Mouse (Mus musculus) midbrain, embryonic 14.5 days (tissue): ENCODE results near the gene Tas2r117. TPM values are rescaled to one million over a fixed set of nuclear protein-coding genes. Genes with fewer than 3 reads are reported as not detected.

ENCODE experiments used
- ATAC-seq: fragments of 200-750 bp; cut with Nextera tagmentation; 2 replicates; pipeline ENCODE4 v1.8.0; 2017; ENCODE audit warnings: moderate number of reproducible peaks, moderate library complexity; ENCODE audit not compliant: low FRiP score, low TSS enrichment
- DNase-seq: peaks from one replicate; pipeline ENCODE4 v3.0.0-alpha.2; 2015
- H3K27ac ChIP-seq: fragments of 300-500 bp; sonication (generic); replicated peaks from 2 replicates; pipeline ENCODE4 v1.5.1; 2014; ENCODE audit warnings: mild to moderate bottlenecking, low read depth, low read length, moderate library complexity
- H3K27me3 ChIP-seq: fragments of 300-500 bp; sonication (generic); 2 replicates; pipeline ENCODE4 v1.6.1; 2014; ENCODE audit warnings: low read length, control low read depth, mixed read lengths; ENCODE audit not compliant: control insufficient read depth, insufficient read depth
- H3K36me3 ChIP-seq: fragments of 300-500 bp; sonication (generic); 2 replicates; pipeline ENCODE4 v1.6.1; 2014; ENCODE audit warnings: low read length, control low read depth; ENCODE audit not compliant: control insufficient read depth, insufficient read depth
- H3K4me1 ChIP-seq: fragments of 300-500 bp; sonication (generic); 2 replicates; pipeline ENCODE4 v1.6.1; 2014; ENCODE audit warnings: mild to moderate bottlenecking, antibody characterized with exemption, low read length, control low read depth; ENCODE audit not compliant: control insufficient read depth, insufficient read depth
- H3K4me2 ChIP-seq: fragments of 300-500 bp; sonication (generic); 2 replicates; pipeline ENCODE4 v1.6.1; 2014; ENCODE audit warnings: mild to moderate bottlenecking, low read length, moderate library complexity
- H3K4me3 ChIP-seq: fragments of 300-500 bp; sonication (generic); replicated peaks from 2 replicates; pipeline ENCODE4 v1.5.1; 2014; ENCODE audit warnings: low read depth, low read length
- H3K9ac ChIP-seq: fragments of 300-500 bp; sonication (generic); replicated peaks from 2 replicates; pipeline ENCODE4 v1.6.1; 2014; ENCODE audit warnings: mild to moderate bottlenecking, low read length, moderate library complexity
- H3K9me3 ChIP-seq: fragments of 300-500 bp; sonication (generic); 2 replicates; pipeline ENCODE4 v1.6.1; 2016; ENCODE audit warnings: low read length, control low read depth, mixed read lengths; ENCODE audit not compliant: control insufficient read depth
- WGBS: fragments of 180-500 bp; shearing (Covaris S2); extraction: QIAGEN DNeasy Blood & Tissue Kit; methylation state at CpG from one replicate; pipeline ENCODE4 v1.1.7; 2014; 5-methylcytosine and 5-hydroxymethylcytosine counted together
- polyA plus RNA-seq: library from polyadenylated mRNA; unstranded; fragments of >200 nt; fragmentation: Nextera tagmentation; extraction: Ambion mirVana; gene quantifications from 2 replicates; pipeline ENCODE4 v1.2.1, GENCODE M21; 2014

Gene Tas2r117
- polyA plus RNA-seq = not detected in 2 replicates

GRCm38 (mm10) chr6:132802518-132802917, at the start of gene Tas2r117:
Tas2r117 (plus strand) TSS chr6:132802818.
- Histone ChIP-seq H3K4me2 (no peak within 1 kb of the TSS), H3K9me3 (no peaks in the 10 kb centered on the region), H3K4me1 (no peaks in the 10 kb centered on the region), H3K4me3 (no peak within 1 kb of the TSS), H3K27ac (no peak within 1 kb of the TSS), H3K9ac (no peak within 1 kb of the TSS), H3K27me3 (no peaks in the 10 kb centered on the region), H3K36me3 (no peaks in the 10 kb centered on the region)
- ATAC-seq (no peak), DNase-seq (no peak)
- WGBS = 86% methylated on average over 1 of the region's 1 CpGs

DNA sequence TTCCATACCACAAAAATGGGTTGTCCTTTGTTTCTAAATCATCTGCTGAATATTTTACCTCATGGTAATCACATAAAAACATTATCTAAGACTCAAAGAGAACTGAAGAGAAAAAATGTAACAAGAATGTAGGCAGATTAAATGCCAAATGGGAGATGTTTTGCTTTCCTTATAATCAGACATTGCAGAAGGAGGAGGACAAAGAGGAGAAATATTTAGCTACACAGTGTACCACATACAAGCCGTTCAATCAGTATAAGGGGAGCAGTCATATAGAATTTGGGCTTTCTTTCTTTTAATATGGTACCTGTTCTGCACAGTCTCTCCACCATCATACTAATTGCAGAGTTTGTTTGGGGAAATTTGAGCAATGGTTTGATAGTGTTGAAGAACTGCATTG, 48.2 kb upstream of the Tas2r117 start, which contains the start of gene Tas2r124:
Tas2r124 (plus strand) TSS at position 301 of the 400 bp plus-strand sequence.
- Histone ChIP-seq H3K9ac (no peak within 1 kb of the TSS), H3K36me3 (no peaks in the 10 kb centered on the region), H3K4me2 (no peak within 1 kb of the TSS), H3K9me3 (no peaks in the 10 kb centered on the region), H3K27me3 (no peaks in the 10 kb centered on the region), H3K27ac (no peak within 1 kb of the TSS), H3K4me3 (no peak within 1 kb of the TSS), H3K4me1 (no peaks in the 10 kb centered on the region)
- no peak for ATAC-seq
- DNase-seq = no peak
- 77% methylated on average over 1 of the region's 1 CpGs for WGBS

GRCm38 (mm10) chr6:132761831-132762230, 40.8 kb upstream of the Tas2r117 start, which contains the start of gene Tas2r102:
Tas2r102 (plus strand) TSS chr6:132762131.
- 96% methylated on average over 2 of the region's 2 CpGs for WGBS
- Histone ChIP-seq H3K27me3 (no peaks in the 10 kb centered on the region), H3K4me1 (no peaks in the 10 kb centered on the region), H3K9ac (no peak within 1 kb of the TSS), H3K4me3 (no peak within 1 kb of the TSS), H3K27ac (no peak within 1 kb of the TSS), H3K4me2 (no peak within 1 kb of the TSS), H3K9me3 (no peaks in the 10 kb centered on the region), H3K36me3 (no peaks in the 10 kb centered on the region)
- ATAC-seq (no peak), DNase-seq (no peak)

GRCm38 (mm10) chr6:132778062-132778461, 24.6 kb upstream of the Tas2r117 start, which contains the start of gene Tas2r136:
Tas2r136 (minus strand) TSS chr6:132778162.
- H3K9ac ChIP-seq = no peak within 1 kb of the TSS
- no peaks in the 10 kb centered on the region for H3K4me1 ChIP-seq
- DNase-seq (no peak), ATAC-seq (no peak)
- H3K9me3 ChIP-seq = no peaks in the 10 kb centered on the region
- H3K4me3 ChIP-seq = no peak within 1 kb of the TSS
- no peak within 1 kb of the TSS for H3K4me2 ChIP-seq
- H3K27ac ChIP-seq = no peak within 1 kb of the TSS
- no peaks in the 10 kb centered on the region for H3K36me3 ChIP-seq
- no peaks in the 10 kb centered on the region for H3K27me3 ChIP-seq

- DNase-seq (no peak), ATAC-seq (no peak)
- H3K4me2 ChIP-seq = no peak overlapping the region
- H3K4me1 ChIP-seq = no peaks in the 10 kb centered on the region
- no peak overlapping the region for H3K4me3 ChIP-seq
- H3K27me3 ChIP-seq = no peaks in the 10 kb centered on the region
- no peaks in the 10 kb centered on the region for H3K36me3 ChIP-seq
- no peak overlapping the region for H3K27ac ChIP-seq
- 46% methylated on average over 1 of the region's 1 CpGs for WGBS
- peaks cover 8% of the 10 kb centered on the region; the same call in 1 of the 2 replicates for H3K9me3 ChIP-seq
- H3K9ac ChIP-seq = no peak overlapping the region
Measured at GRCm38 (mm10) chr6:132795393-132795792, 7.2 kb upstream of the Tas2r117 start.

GRCm38 (mm10) chr6:132846842-132847241, 44.2 kb downstream of the Tas2r117 start, which contains the start of gene Tas2r123:
Tas2r123 (plus strand) TSS chr6:132847142.
- Histone ChIP-seq H3K4me3 (no peak within 1 kb of the TSS), H3K9me3 (no peaks in the 10 kb centered on the region), H3K27ac (no peak within 1 kb of the TSS), H3K4me1 (no peaks in the 10 kb centered on the region), H3K36me3 (no peaks in the 10 kb centered on the region), H3K4me2 (no peak within 1 kb of the TSS), H3K9ac (no peak within 1 kb of the TSS), H3K27me3 (no peaks in the 10 kb centered on the region)
- 88% methylated on average over 1 of the region's 1 CpGs for WGBS
- DNase-seq (no peak), ATAC-seq (no peak)

Other genes starting within 250 kb of the Tas2r117 start
- gene Prh1, start 233.0 kb upstream of the Tas2r117 start, polyA plus RNA-seq = not detected in 2 replicates
- not detected in 2 replicates for gene Prp2, start 206.9 kb upstream of the Tas2r117 start, polyA plus RNA-seq
- gene A630073D07Rik, start 151.3 kb upstream of the Tas2r117 start, polyA plus RNA-seq = not detected in 2 replicates
- gene Tas2r120, start 145.9 kb upstream of the Tas2r117 start, polyA plus RNA-seq = not detected in 2 replicates
- gene Tas2r121, start 101.8 kb upstream of the Tas2r117 start, polyA plus RNA-seq = not detected in 2 replicates
- not detected in 2 replicates for gene Tas2r122, start 90.9 kb upstream of the Tas2r117 start, polyA plus RNA-seq
- gene Tas2r115, start 64.8 kb upstream of the Tas2r117 start, polyA plus RNA-seq = not detected in 2 replicates
- not detected in 2 replicates for gene Tas2r124, start 48.1 kb upstream of the Tas2r117 start, polyA plus RNA-seq
- gene Tas2r102, start 40.7 kb upstream of the Tas2r117 start, polyA plus RNA-seq = not detected in 2 replicates
- not detected in 2 replicates for gene Tas2r136, start 24.7 kb upstream of the Tas2r117 start, polyA plus RNA-seq
- gene Tas2r123, start 44.3 kb downstream of the Tas2r117 start, polyA plus RNA-seq = not detected in 2 replicates
- gene Tas2r116, start 52.6 kb downstream of the Tas2r117 start, polyA plus RNA-seq = not detected in 2 replicates
- not detected in 2 replicates for gene Tas2r110, start 65.2 kb downstream of the Tas2r117 start, polyA plus RNA-seq
- gene Tas2r113, start 90.2 kb downstream of the Tas2r117 start, polyA plus RNA-seq = not detected in 2 replicates
- not detected in 2 replicates for gene Tas2r125, start 106.8 kb downstream of the Tas2r117 start, polyA plus RNA-seq
- gene Tas2r129, start 148.3 kb downstream of the Tas2r117 start, polyA plus RNA-seq = not detected in 2 replicates
- gene Tas2r131, start 155.1 kb downstream of the Tas2r117 start, polyA plus RNA-seq = not detected in 2 replicates
- gene Tas2r109, start 178.1 kb downstream of the Tas2r117 start, polyA plus RNA-seq = not detected in 2 replicates
- not detected in 2 replicates for gene Tas2r103, start 234.3 kb downstream of the Tas2r117 start, polyA plus RNA-seq